Mouse (Mus musculus): Measurements from ENCODE around the gene Evi2a. TPM values are rescaled to one million over a fixed set of nuclear protein-coding genes. Genes with fewer than 3 reads are reported as not detected.

The Evi2a gene
- polyA plus RNA-seq, 1 experiment from 2014 or later, result 2.2 TPM

GRCm38 (mm10) chr11:79522944-79523343 lies 7.5 kb downstream of the Evi2a start:
- Histone ChIP-seq H3K9me3 (ENCODE audit: control insufficient read depth) (no peaks in the 10 kb centered on the region), H3K36me3 (ENCODE audit: control insufficient read depth, insufficient read depth) (no peaks in the 10 kb centered on the region; the same call in 1 of the 2 replicates), H3K4me1 (replicated peaks; ENCODE audit: control insufficient read depth, insufficient read depth, low read length) (no peaks in the 10 kb centered on the region), H3K9ac (ENCODE audit: low read depth, low read length) (no peak overlapping the region), H3K4me2 (replicated peaks; ENCODE audit: low read depth) (no peak overlapping the region), H3K4me3 (ENCODE audit: low read depth, low read length) (no peak overlapping the region), H3K27me3 (replicated peaks; ENCODE audit: control insufficient read depth, insufficient read depth, low read length) (no peaks in the 10 kb centered on the region), H3K27ac (ENCODE audit: low read depth, low read length) (no peak overlapping the region)
- ATAC-seq, result no peak
- TF ChIP-seq CTCF (IDR thresholded peaks at IDR 0.05; ENCODE audit: low read depth), result no peak
- 67% methylated on average over 1 of the region's 1 CpGs for WGBS

GRCm38 (mm10) chr11:79521930-79522329 lies 8.5 kb downstream of the Evi2a start:
- ATAC-seq, result no peak

GRCm38 (mm10) chr11:79520772-79521171 lies 9.6 kb downstream of the Evi2a start:
- Histone ChIP-seq H3K36me3 (ENCODE audit: control insufficient read depth, insufficient read depth) (no peaks in the 10 kb centered on the region; the same call in 1 of the 2 replicates), H3K27me3 (replicated peaks; ENCODE audit: control insufficient read depth, insufficient read depth, low read length) (no peaks in the 10 kb centered on the region), H3K27ac (ENCODE audit: low read depth, low read length) (no peak overlapping the region), H3K4me3 (ENCODE audit: low read depth, low read length) (no peak overlapping the region), H3K4me2 (replicated peaks; ENCODE audit: low read depth) (no peak overlapping the region), H3K9ac (ENCODE audit: low read depth, low read length) (no peak overlapping the region), H3K9me3 (ENCODE audit: control insufficient read depth) (no peaks in the 10 kb centered on the region), H3K4me1 (replicated peaks; ENCODE audit: control insufficient read depth, insufficient read depth, low read length) (no peaks in the 10 kb centered on the region)
- no peak for TF ChIP-seq CTCF (IDR thresholded peaks at IDR 0.05; ENCODE audit: low read depth)
- no peak for ATAC-seq

More at GRCm38 (mm10) chr11:79521930-79522329, 8.5 kb downstream of the Evi2a start:
- no peak for TF ChIP-seq CTCF (IDR thresholded peaks at IDR 0.05; ENCODE audit: low read depth)
- Histone ChIP-seq H3K4me3 (ENCODE audit: low read depth, low read length) (no peak overlapping the region), H3K36me3 (ENCODE audit: control insufficient read depth, insufficient read depth) (no peaks in the 10 kb centered on the region; the same call in 1 of the 2 replicates), H3K4me2 (replicated peaks; ENCODE audit: low read depth) (no peak overlapping the region), H3K9me3 (ENCODE audit: control insufficient read depth) (no peaks in the 10 kb centered on the region), H3K9ac (ENCODE audit: low read depth, low read length) (no peak overlapping the region), H3K27ac (ENCODE audit: low read depth, low read length) (no peak overlapping the region), H3K27me3 (replicated peaks; ENCODE audit: control insufficient read depth, insufficient read depth, low read length) (no peaks in the 10 kb centered on the region), H3K4me1 (replicated peaks; ENCODE audit: control insufficient read depth, insufficient read depth, low read length) (no peaks in the 10 kb centered on the region)

GRCm38 (mm10) chr11:79519878-79520291 lies 10.5 kb downstream of the Evi2a start:
- Histone ChIP-seq H3K27ac (ENCODE audit: low read depth, low read length) (no peak overlapping the region), H3K4me1 (replicated peaks; ENCODE audit: control insufficient read depth, insufficient read depth, low read length) (no peaks in the 10 kb centered on the region), H3K9me3 (ENCODE audit: control insufficient read depth) (no peaks in the 10 kb centered on the region), H3K4me3 (ENCODE audit: low read depth, low read length) (no peak overlapping the region), H3K9ac (ENCODE audit: low read depth, low read length) (no peak overlapping the region), H3K4me2 (replicated peaks; ENCODE audit: low read depth) (no peak overlapping the region), H3K27me3 (replicated peaks; ENCODE audit: control insufficient read depth, insufficient read depth, low read length) (no peaks in the 10 kb centered on the region), H3K36me3 (ENCODE audit: control insufficient read depth, insufficient read depth) (no peaks in the 10 kb centered on the region; the same call in 1 of the 2 replicates)
- no peak for ATAC-seq
- 87% methylated on average over 1 of the region's 1 CpGs for WGBS
- TF ChIP-seq CTCF (IDR thresholded peaks at IDR 0.05; ENCODE audit: low read depth), result no peak

GRCm38 (mm10) chr11:79519299-79519698 lies 11.1 kb downstream of the Evi2a start:
- Histone ChIP-seq H3K27ac (ENCODE audit: low read depth, low read length) (no peak overlapping the region), H3K27me3 (replicated peaks; ENCODE audit: control insufficient read depth, insufficient read depth, low read length) (no peaks in the 10 kb centered on the region), H3K9ac (ENCODE audit: low read depth, low read length) (no peak overlapping the region), H3K9me3 (ENCODE audit: control insufficient read depth) (no peaks in the 10 kb centered on the region), H3K4me2 (replicated peaks; ENCODE audit: low read depth) (no peak overlapping the region), H3K36me3 (ENCODE audit: control insufficient read depth, insufficient read depth) (no peaks in the 10 kb centered on the region; the same call in 1 of the 2 replicates), H3K4me1 (replicated peaks; ENCODE audit: control insufficient read depth, insufficient read depth, low read length) (no peaks in the 10 kb centered on the region), H3K4me3 (ENCODE audit: low read depth, low read length) (no peak overlapping the region)
- no peak for TF ChIP-seq CTCF (IDR thresholded peaks at IDR 0.05; ENCODE audit: low read depth)
- no peak for ATAC-seq
- WGBS, result 63% methylated on average over 6 of the region's 6 CpGs

- Histone ChIP-seq H3K27ac (ENCODE audit: low read depth, low read length) (no peak overlapping the region), H3K4me3 (ENCODE audit: low read depth, low read length) (no peak overlapping the region), H3K4me2 (replicated peaks; ENCODE audit: low read depth) (no peak overlapping the region), H3K9me3 (ENCODE audit: control insufficient read depth) (no peaks in the 10 kb centered on the region), H3K36me3 (ENCODE audit: control insufficient read depth, insufficient read depth) (no peaks in the 10 kb centered on the region), H3K4me1 (replicated peaks; ENCODE audit: control insufficient read depth, insufficient read depth, low read length) (no peaks in the 10 kb centered on the region), H3K9ac (ENCODE audit: low read depth, low read length) (no peak overlapping the region), H3K27me3 (replicated peaks; ENCODE audit: control insufficient read depth, insufficient read depth, low read length) (no peaks in the 10 kb centered on the region)
- ATAC-seq, result no peak
- 98% methylated on average over 2 of the region's 2 CpGs for WGBS
- no peak for TF ChIP-seq CTCF (IDR thresholded peaks at IDR 0.05; ENCODE audit: low read depth)
Measured at GRCm38 (mm10) chr11:79515798-79516197, 14.6 kb downstream of the Evi2a start.

GRCm38 (mm10) chr11:79515331-79515730 lies 15.1 kb downstream of the Evi2a start:
- no peak for ATAC-seq
- no peak overlapping the region for H3K27ac ChIP-seq (ENCODE audit: low read depth, low read length)
- no peaks in the 10 kb centered on the region for H3K9me3 ChIP-seq (ENCODE audit: control insufficient read depth)
- H3K4me1 ChIP-seq (replicated peaks; ENCODE audit: control insufficient read depth, insufficient read depth, low read length), result no peaks in the 10 kb centered on the region
- H3K27me3 ChIP-seq (replicated peaks; ENCODE audit: control insufficient read depth, insufficient read depth, low read length), result no peaks in the 10 kb centered on the region
- H3K9ac ChIP-seq (ENCODE audit: low read depth, low read length), result no peak overlapping the region
- H3K4me3 ChIP-seq (ENCODE audit: low read depth, low read length), result no peak overlapping the region
- H3K36me3 ChIP-seq (ENCODE audit: control insufficient read depth, insufficient read depth), result no peaks in the 10 kb centered on the region
- WGBS, result 69% methylated on average over 6 of the region's 6 CpGs
- H3K4me2 ChIP-seq (replicated peaks; ENCODE audit: low read depth), result no peak overlapping the region
- TF ChIP-seq CTCF (IDR thresholded peaks at IDR 0.05; ENCODE audit: low read depth), result no peak
